Mouse (Mus musculus): ENCODE data around the gene Cbs. TPM values are rescaled to one million over a fixed set of nuclear protein-coding genes. Genes with fewer than 3 reads are reported as not detected.

Gene Cbs
- not detected in 2 replicates for polyA plus RNA-seq (2012; ENCODE audit: insufficient read depth, low replicate concordance)

- Histone ChIP-seq H3K36me3 (replicated peaks; ENCODE audit: low read length) (no peaks in the 10 kb centered on the region), H3K9me3 (no peaks in the 10 kb centered on the region), H3K27me3 (replicated peaks) (peaks cover 73% of the 10 kb centered on the region), H3K4me3 (replicated peaks) (peak within 1 kb of the TSS; percentile 90), H3K4me1 (peaks cover 19% of the 10 kb centered on the region)
- TF ChIP-seq GATA1 (IDR thresholded peaks at IDR 0.05; ENCODE audit: borderline replicate concordance, low read length) (no peak), FLI1 (IDR thresholded peaks at IDR 0.05; ENCODE audit: low read length) (no peak)
These were observed at the start of gene Cbs for GRCm38 (mm10) chr17:31636942-31637811. Gene Cbs (minus strand): TSS chr17:31637238.

DNA sequence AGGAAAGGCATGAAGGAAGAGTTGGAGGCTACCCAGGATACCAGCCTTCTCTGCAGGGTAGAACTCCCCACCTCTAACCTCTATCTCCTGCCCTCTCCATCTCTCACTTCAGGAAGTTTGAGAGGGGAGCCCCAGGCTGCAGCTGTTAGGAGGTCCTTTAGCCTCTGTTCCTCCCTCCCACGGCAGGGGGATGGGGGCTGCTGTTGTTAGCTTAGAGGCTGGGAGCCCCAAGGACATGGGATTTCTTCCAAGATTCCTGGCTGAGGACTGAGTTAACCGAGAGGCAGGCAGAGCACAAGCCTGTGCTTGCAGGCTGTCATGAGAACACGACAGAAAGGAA lies 49.2 kb upstream of the Cbs start:
- TF ChIP-seq GATA1 (IDR thresholded peaks at IDR 0.05; ENCODE audit: borderline replicate concordance, low read length) (no peak), FLI1 (IDR thresholded peaks at IDR 0.05; ENCODE audit: low read length) (no peak)
- Histone ChIP-seq H3K27me3 (replicated peaks) (peaks cover 67% of the 10 kb centered on the region), H3K36me3 (replicated peaks; ENCODE audit: low read length) (no peaks in the 10 kb centered on the region), H3K4me1 (peaks cover 19% of the 10 kb centered on the region), H3K9me3 (no peaks in the 10 kb centered on the region), H3K4me3 (replicated peaks) (no peak overlapping the region)

DNA sequence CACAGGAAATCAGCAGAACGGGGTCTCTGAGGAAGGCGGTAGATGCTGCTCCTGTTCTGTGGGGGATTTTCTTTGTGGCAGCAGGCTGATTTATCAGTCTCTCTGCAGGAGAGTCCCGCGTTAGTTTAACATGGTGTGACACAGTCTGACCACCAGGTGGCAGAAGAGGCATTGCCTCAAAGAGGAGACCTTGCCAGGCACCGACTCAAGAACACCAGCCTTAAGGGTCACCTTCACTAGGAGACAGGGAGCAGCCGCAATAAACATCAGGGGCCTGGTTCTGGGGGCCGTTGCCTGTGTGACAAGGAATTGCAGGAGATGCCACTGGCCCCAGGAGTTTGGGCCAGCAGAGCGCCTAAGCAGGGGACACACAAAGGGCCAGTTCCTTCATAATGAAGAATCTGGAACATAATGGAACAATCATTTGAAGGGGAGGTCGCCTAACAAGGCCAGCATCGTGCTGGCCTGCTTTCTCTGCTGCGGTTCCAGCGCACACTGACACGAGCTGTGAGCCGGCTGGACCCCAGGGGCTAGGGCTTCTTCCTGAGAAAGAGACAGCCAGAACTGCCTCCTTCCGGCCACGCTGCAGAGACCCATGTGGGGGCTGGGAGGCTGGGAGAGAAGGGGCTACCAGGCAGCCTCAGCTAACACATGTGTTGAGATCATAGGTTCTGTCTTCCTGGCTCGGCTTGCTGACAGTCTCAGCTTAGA lies 48.6 kb upstream of the Cbs start:
- peak overlapping the region; percentile 33 for H3K4me3 ChIP-seq (replicated peaks)
- TF ChIP-seq FLI1 (IDR thresholded peaks at IDR 0.05; ENCODE audit: low read length) = no peak
- no peak for TF ChIP-seq GATA1 (IDR thresholded peaks at IDR 0.05; ENCODE audit: borderline replicate concordance, low read length)
- H3K4me1 ChIP-seq = peaks cover 23% of the 10 kb centered on the region
- no peaks in the 10 kb centered on the region for H3K9me3 ChIP-seq
- H3K36me3 ChIP-seq (replicated peaks; ENCODE audit: low read length) = no peaks in the 10 kb centered on the region
- peaks cover 67% of the 10 kb centered on the region for H3K27me3 ChIP-seq (replicated peaks)

DNA sequence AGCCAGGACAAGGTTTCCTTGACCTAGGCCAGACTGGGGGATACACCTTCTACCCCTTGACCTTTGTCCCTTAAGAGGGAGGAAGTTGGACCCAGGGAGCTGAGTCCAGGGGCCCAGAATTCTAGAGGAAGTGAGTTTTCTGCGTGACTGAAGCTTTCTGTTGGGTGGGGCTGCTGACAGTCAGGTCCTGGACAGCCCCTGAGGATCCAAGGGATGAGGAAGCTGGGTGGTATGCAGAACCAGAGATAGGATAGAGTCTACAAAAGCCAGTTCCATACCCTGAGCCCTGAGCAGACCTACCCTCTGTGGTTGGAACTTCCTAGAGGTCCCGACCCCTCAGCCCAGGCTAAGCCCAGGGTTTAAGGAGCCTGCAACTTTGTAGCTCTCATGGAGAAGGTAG lies 43.4 kb upstream of the Cbs start:
- no peak for TF ChIP-seq FLI1 (IDR thresholded peaks at IDR 0.05; ENCODE audit: low read length)
- peaks cover 15% of the 10 kb centered on the region; the same call in 1 of the 2 replicates for H3K4me1 ChIP-seq
- H3K36me3 ChIP-seq (replicated peaks; ENCODE audit: low read length) = no peaks in the 10 kb centered on the region
- H3K4me3 ChIP-seq (replicated peaks) = no peak overlapping the region
- H3K9me3 ChIP-seq = no peaks in the 10 kb centered on the region
- H3K27me3 ChIP-seq (replicated peaks) = peaks cover 81% of the 10 kb centered on the region

DNA sequence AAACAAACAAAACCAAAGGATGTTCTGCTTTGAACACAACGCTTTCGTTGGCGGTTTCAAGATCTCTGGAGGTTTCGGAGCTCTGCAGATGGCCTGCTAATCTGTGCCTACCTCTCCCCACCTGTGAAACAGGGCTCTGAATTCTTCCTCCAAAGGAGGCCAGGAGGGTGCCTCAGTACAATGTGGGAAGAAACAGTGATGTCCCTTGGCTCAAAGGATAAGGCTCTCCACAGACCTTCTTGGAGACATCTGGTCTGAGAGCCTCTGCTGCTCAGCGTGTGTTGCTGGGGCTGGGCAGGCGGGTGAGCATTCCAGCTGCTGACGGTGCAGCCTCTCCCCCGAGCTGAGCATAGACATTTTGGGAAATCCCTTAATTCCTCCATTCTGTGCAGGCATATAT lies 40.5 kb upstream of the Cbs start, which contains the start of gene Cryaa:
Gene Cryaa (plus strand): TSS at position 301 of the 400 bp plus-strand sequence.
- Histone ChIP-seq H3K36me3 (replicated peaks; ENCODE audit: low read length) (no peaks in the 10 kb centered on the region), H3K4me3 (replicated peaks) (no peak within 1 kb of the TSS), H3K27me3 (replicated peaks) (peaks cover 78% of the 10 kb centered on the region), H3K9me3 (no peaks in the 10 kb centered on the region), H3K4me1 (peaks cover 14% of the 10 kb centered on the region; the same call in 1 of the 2 replicates)
- TF ChIP-seq GATA1 (IDR thresholded peaks at IDR 0.05; ENCODE audit: borderline replicate concordance, low read length) (no peak), FLI1 (IDR thresholded peaks at IDR 0.05; ENCODE audit: low read length) (no peak)

GRCm38 (mm10) chr17:31674426-31674825 lies 37.4 kb upstream of the Cbs start:
- no peak overlapping the region for H3K4me3 ChIP-seq (replicated peaks)
- no peaks in the 10 kb centered on the region; the same call in 1 of the 2 replicates for H3K4me1 ChIP-seq
- TF ChIP-seq FLI1 (IDR thresholded peaks at IDR 0.05; ENCODE audit: low read length) = no peak
- TF ChIP-seq GATA1 (IDR thresholded peaks at IDR 0.05; ENCODE audit: borderline replicate concordance, low read length) = no peak
- H3K9me3 ChIP-seq = no peaks in the 10 kb centered on the region
- H3K27me3 ChIP-seq (replicated peaks) = peaks cover 64% of the 10 kb centered on the region
- no peaks in the 10 kb centered on the region for H3K36me3 ChIP-seq (replicated peaks; ENCODE audit: low read length)

DNA sequence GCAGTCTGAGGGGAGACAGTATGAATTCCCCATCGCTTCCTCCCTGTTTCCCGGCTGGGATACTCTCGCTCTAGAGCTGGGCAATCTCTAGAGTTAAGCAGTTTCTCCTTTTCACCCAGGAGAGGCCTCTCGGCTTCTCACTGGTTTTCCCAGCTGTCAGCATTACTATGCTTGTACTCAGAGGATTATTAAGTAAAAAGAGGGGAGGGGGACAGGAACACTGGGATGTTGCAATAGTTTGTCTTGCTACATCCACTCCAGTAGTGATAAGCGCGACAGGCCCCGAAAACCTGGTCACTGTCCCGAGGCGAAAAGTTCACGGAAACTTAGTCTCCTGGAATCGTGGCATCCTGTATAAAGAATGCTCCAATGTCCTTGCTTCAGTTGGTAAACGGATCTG lies 35.2 kb upstream of the Cbs start:
- Histone ChIP-seq H3K36me3 (replicated peaks; ENCODE audit: low read length) (no peaks in the 10 kb centered on the region), H3K4me3 (replicated peaks) (no peak overlapping the region), H3K27me3 (replicated peaks) (peaks cover 56% of the 10 kb centered on the region), H3K4me1 (no peaks in the 10 kb centered on the region), H3K9me3 (no peaks in the 10 kb centered on the region)
- TF ChIP-seq GATA1 (IDR thresholded peaks at IDR 0.05; ENCODE audit: borderline replicate concordance, low read length) (no peak), FLI1 (IDR thresholded peaks at IDR 0.05; ENCODE audit: low read length) (no peak)

- H3K36me3 ChIP-seq (replicated peaks; ENCODE audit: low read length) = no peaks in the 10 kb centered on the region
- no peaks in the 10 kb centered on the region for H3K4me1 ChIP-seq
- peaks cover 54% of the 10 kb centered on the region for H3K27me3 ChIP-seq (replicated peaks)
- no peaks in the 10 kb centered on the region for H3K9me3 ChIP-seq
- no peak overlapping the region for H3K4me3 ChIP-seq (replicated peaks)
- TF ChIP-seq FLI1 (IDR thresholded peaks at IDR 0.05; ENCODE audit: low read length) (no peak), GATA1 (IDR thresholded peaks at IDR 0.05; ENCODE audit: borderline replicate concordance, low read length) (no peak)
These were observed 34.7 kb upstream of the Cbs start for GRCm38 (mm10) chr17:31671698-31672097.

GRCm38 (mm10) chr17:31670163-31670562 lies 33.1 kb upstream of the Cbs start:
- Histone ChIP-seq H3K36me3 (replicated peaks; ENCODE audit: low read length) (no peaks in the 10 kb centered on the region), H3K9me3 (no peaks in the 10 kb centered on the region), H3K4me3 (replicated peaks) (no peak overlapping the region), H3K27me3 (replicated peaks) (peaks cover 48% of the 10 kb centered on the region), H3K4me1 (no peaks in the 10 kb centered on the region)
- TF ChIP-seq GATA1 (IDR thresholded peaks at IDR 0.05; ENCODE audit: borderline replicate concordance, low read length) (no peak), FLI1 (IDR thresholded peaks at IDR 0.05; ENCODE audit: low read length) (no peak)

GRCm38 (mm10) chr17:31668306-31668705 lies 31.3 kb upstream of the Cbs start:
- Histone ChIP-seq H3K9me3 (no peaks in the 10 kb centered on the region), H3K4me1 (peaks cover 7% of the 10 kb centered on the region), H3K27me3 (replicated peaks) (peaks cover 38% of the 10 kb centered on the region), H3K36me3 (replicated peaks; ENCODE audit: low read length) (no peaks in the 10 kb centered on the region), H3K4me3 (replicated peaks) (no peak overlapping the region)
- TF ChIP-seq FLI1 (IDR thresholded peaks at IDR 0.05; ENCODE audit: low read length) (no peak), GATA1 (IDR thresholded peaks at IDR 0.05; ENCODE audit: borderline replicate concordance, low read length) (no peak)
